Mouse (Mus musculus) bone marrow macrophage, adult 2 months (primary cell): ENCODE measurements around the gene 8030474K03Rik. TPM values are rescaled to one million over a fixed set of nuclear protein-coding genes. Genes with fewer than 3 reads are reported as not detected.
"Not testable (repeated sequence)": the region's sequence is repeated elsewhere in the genome, so short reads cannot be mapped to it uniquely, and the experiment has no call there.

ENCODE experiments used
- H3K27ac ChIP-seq: 2 replicates; pipeline ENCODE4 v1.5.1; 2012; ENCODE audit warnings: low read depth, low read length; ENCODE audit not compliant: insufficient read depth
- H3K4me1 ChIP-seq: 2 replicates; pipeline ENCODE4 v1.6.1; 2012; ENCODE audit warnings: low read length; ENCODE audit not compliant: control insufficient read depth, insufficient read depth
- H3K4me3 ChIP-seq: 2 replicates; pipeline ENCODE4 v1.5.1; 2012; ENCODE audit warnings: mild to moderate bottlenecking, low read length, moderate library complexity; ENCODE audit not compliant: insufficient read depth
- CTCF ChIP-seq: IDR thresholded peaks from 2 replicates; pipeline ENCODE4 v1.5.1; 2012; ENCODE audit warnings: low read depth, mild to moderate bottlenecking, low read length, moderate library complexity
- POLR2A ChIP-seq: IDR thresholded peaks from 2 replicates; pipeline ENCODE4 v1.6.1; 2012; ENCODE audit warnings: mild to moderate bottlenecking, low read depth, low read length, borderline replicate concordance
- polyA plus RNA-seq: library from polyadenylated mRNA; stranded (reverse); fragments of >200 nt; gene quantifications from 2 replicates; pipeline ENCODE4 v1.2.4, GENCODE M21; 2012; ENCODE audit not compliant: missing spikeins, insufficient read depth, insufficient read length

Gene 8030474K03Rik
- polyA plus RNA-seq, 1 experiment: not detected

GRCm38 (mm10) chrX:101811750-101812149, 17.3 kb downstream of the 8030474K03Rik start:
- no peak overlapping the region for H3K27ac ChIP-seq
- TF ChIP-seq POLR2A (no peak), CTCF (no peak)
- H3K4me1 ChIP-seq: no peaks in the 10 kb centered on the region
- H3K4me3 ChIP-seq: no peak overlapping the region

GRCm38 (mm10) chrX:101819163-101819562, 24.7 kb downstream of the 8030474K03Rik start:
- no peak overlapping the region for H3K4me3 ChIP-seq
- TF ChIP-seq CTCF: no peak
- TF ChIP-seq POLR2A: no peak
- H3K27ac ChIP-seq: no peak overlapping the region
- no peaks in the 10 kb centered on the region for H3K4me1 ChIP-seq

DNA sequence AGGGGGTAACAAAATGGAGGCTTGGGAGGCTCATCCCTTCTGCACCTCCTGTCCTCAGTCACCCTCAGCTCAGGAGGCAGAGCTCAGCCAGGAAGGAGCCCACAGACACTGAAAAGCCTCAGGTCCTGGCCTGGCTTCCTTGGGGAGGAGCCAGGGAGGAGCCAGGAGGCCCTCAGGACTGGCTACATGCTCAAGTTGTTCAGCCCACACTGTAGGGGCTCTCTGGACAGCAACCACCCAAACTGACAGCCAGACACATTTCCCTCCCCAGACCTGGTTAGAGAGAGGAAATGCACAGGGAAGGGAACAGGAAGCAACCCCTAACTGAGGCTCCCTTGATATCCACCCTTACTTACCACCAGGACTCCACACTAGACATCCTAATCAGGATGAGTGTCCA, 25.5 kb downstream of the 8030474K03Rik start:
- H3K4me3 ChIP-seq, H3K4me1 ChIP-seq, H3K27ac ChIP-seq: not testable (repeated sequence)

- H3K4me1 ChIP-seq: no peaks in the 10 kb centered on the region
- no peak overlapping the region for H3K27ac ChIP-seq
- TF ChIP-seq CTCF (no peak), POLR2A (no peak)
- no peak overlapping the region for H3K4me3 ChIP-seq
Measured at GRCm38 (mm10) chrX:101847191-101847795, 52.8 kb downstream of the 8030474K03Rik start.

Other genes with a start within 250 kb of the 8030474K03Rik start
- gene Ogt, start 154.6 kb upstream of the 8030474K03Rik start, polyA plus RNA-seq: 238 and 268 TPM in 2 replicates
- gene Cxcr3, start 60.4 kb upstream of the 8030474K03Rik start, polyA plus RNA-seq: 7.0 and 7.9 TPM in 2 replicates
- gene Gm4779, start 233 bp upstream of the 8030474K03Rik start, polyA plus RNA-seq: not detected in 2 replicates
- gene Nhsl2, start 54.7 kb downstream of the 8030474K03Rik start, polyA plus RNA-seq: 3.5 and 4.6 TPM in 2 replicates